Mouse (Mus musculus): ENCODE measurements around the gene Pdzd2. TPM values are rescaled to one million over a fixed set of nuclear protein-coding genes. Genes with fewer than 3 reads are reported as not detected.

Pdzd2 gene
- total RNA-seq, 1 experiment from 2014 or later = 0.15 TPM

DNA sequence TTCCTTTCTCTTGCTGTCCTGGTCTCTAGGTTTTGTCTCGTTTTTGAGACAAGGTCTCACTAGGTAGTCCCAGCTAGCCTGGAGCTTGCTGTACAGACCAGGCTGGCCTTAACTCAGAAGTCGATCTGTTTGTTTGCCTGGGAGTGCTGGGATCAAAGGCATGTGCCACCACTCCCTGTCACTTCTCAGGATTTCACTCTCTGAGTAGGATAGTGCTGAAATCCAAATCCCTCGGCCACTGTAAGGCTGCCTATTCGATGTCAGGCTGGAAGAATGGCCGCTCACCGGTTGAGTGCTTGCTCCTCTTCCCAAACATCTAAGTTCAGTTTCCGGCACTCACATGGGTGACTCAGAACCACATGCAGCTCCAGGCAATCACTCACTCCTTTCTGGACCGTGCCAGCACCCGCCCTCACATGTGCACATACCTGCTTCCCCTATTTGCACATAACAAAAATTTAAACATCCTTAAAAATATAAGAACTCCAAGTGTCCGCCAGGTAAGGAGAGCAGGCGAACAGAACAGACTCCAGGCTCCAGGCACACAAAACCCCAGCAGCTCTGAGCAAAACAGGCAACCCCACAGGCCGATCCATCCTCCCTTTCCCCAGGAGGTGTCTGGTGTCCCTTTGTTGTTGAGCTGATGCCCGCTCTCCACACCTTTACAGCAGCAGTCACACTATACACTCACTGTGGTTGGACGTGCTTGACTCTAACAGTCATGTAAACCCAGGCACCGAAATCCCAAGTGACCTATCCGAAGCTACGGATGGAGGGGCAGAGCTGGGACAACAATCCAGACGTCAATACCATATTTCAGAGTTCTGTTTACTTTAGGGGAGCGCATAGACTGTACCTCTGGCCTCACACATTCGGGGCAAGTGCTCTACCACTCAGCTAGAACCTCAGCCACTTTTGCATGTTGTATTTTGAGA is 124.5 kb downstream of the Pdzd2 start:
- no peak for ATAC-seq (replicated peaks in 1 of 2; ENCODE audit: insufficient read depth in 1 of 2, low FRiP score in 2 of 2, low TSS enrichment in 1 of 2, low read depth in 1 of 2, poor library complexity in 2 of 2, severe bottlenecking in 2 of 2)

DNA sequence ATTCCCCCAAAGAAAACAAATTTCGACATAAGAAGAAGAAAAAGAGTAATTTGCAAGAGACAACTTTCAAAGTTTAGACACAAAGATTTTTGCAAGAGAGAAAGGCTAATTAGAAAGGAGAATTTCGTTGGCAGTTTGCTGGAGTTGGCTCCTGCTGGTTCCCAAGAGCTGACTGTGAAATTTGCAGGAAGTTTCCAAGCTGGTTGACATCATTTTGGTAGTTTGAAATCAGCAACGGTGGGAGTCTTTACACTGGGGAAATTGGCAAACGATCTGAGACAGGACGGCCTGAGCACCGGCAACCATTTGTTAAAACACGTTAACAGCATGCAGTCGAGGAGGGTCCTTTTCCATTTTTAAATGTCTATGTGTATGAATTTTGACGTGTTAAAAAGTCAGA is 125.7 kb downstream of the Pdzd2 start:
- no peak for ATAC-seq (replicated peaks in 1 of 2; ENCODE audit: insufficient read depth in 1 of 2, low FRiP score in 2 of 2, low TSS enrichment in 1 of 2, low read depth in 1 of 2, poor library complexity in 2 of 2, severe bottlenecking in 2 of 2)

DNA sequence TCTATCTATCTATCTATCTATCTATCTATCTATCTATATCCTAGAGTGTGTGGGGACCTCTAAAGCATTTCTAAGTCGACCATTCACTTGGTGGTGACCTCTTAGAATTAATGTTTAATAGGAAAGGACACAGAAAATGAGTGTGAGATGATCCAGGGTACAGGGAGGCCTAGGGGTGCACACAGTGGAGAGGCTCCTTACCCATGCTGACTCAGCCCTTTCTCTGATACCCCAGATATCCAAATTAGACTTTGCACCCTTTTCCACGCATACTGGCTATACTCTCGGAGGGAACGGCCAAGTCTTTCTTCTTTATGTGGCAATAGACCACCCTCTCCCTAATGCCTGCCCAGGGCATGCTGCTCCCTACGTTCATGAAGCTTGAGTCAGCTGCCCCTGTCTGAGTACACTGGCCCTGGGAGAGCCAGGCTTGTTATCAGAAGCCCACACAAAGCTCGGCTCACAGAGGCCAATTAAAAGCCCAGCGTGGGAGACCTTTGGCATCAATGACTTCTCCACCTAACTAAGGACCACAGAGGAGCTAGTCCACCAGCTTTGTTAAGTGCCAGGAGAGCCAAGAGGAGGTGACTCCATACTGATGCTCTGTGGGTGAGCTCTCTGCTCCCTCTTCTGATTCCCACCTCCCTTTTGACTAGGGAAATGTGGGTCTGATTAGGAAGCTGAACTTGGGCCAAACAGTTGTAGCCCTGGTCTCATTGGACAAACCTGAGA is 126.6 kb downstream of the Pdzd2 start:
- no peak for ATAC-seq (replicated peaks in 1 of 2; ENCODE audit: insufficient read depth in 1 of 2, low FRiP score in 2 of 2, low TSS enrichment in 1 of 2, low read depth in 1 of 2, poor library complexity in 2 of 2, severe bottlenecking in 2 of 2)

DNA sequence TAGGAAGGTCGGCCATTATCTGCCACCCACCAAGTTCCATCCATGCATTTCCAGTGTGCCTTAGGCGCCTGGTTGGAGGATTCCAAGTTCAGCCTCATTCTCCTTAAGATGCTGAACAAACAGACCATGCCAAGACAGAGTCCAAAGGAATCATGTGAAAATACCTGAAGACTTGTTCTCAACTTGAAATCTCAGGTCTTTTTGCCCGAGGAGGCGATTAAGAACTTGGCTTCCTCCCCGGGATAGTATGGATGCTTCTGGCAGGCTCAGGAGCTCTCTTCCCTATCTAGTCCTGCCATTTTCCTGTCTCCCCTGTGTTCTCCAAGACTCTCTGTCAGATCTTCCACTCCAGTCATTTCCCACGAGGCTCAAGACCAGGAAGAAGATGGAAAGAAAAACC is 131.6 kb downstream of the Pdzd2 start:
- ATAC-seq (replicated peaks in 1 of 2; ENCODE audit: insufficient read depth in 1 of 2, low FRiP score in 2 of 2, low TSS enrichment in 1 of 2, low read depth in 1 of 2, poor library complexity in 2 of 2, severe bottlenecking in 2 of 2) = no peak

DNA sequence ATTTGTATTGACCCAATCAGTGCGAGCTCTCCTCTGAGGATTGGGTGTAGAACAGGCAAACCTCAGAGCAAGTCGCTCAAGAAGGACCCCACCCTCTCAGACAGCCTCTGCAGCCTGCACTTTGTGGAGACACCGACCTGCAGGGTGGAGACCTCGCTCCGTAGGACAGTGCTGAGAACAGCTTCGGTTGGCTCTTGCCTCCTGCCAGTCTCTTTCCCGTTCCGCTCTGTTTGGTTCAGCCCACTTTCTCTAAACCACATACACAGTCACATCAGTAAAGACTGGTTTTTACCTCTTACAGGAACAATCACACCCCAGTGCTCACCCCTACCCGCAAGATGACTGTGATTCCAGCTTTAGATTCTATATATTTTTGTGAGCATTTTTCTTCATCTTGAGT is 133.4 kb downstream of the Pdzd2 start:
- peak; percentile 44 to 62; a peak in 3 of 4 replicates for ATAC-seq (replicated peaks in 1 of 2; ENCODE audit: insufficient read depth in 1 of 2, low FRiP score in 2 of 2, low TSS enrichment in 1 of 2, low read depth in 1 of 2, poor library complexity in 2 of 2, severe bottlenecking in 2 of 2)

DNA sequence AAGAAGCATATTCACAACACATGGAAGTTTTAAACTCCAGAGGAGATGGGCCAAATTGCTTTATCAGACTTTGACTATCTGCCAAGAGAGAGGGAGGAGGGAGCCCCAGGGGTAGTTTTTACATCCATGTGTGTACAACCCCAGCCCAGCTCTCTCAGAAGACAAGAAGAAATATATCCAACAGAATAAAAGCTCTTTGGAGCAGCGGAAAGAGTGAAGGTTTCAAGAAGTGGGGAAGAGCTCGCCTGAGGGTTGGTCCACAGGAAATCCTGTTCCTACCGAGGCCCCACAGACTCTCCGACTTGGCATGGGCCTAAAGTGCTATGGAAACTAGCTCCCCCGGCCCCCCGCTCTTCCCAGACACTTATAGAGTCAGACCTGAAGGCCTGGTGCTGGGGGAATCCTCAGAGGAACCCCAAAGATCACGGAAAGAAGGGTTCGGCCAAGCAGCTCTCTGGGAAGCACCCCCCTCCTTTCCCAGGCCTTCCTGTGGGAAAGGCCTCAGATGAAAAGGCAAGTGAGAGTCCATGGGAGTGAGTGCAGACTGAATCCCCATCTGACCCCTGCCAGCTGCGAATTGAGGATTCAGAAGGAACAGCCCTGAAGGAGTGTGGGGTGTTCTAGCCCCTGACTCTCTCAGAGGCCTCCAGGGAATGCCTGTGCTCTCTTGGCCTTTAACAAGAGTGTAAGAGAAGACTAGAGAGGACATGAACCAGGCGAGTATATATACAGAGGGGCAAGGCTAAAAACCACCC is 134.3 kb downstream of the Pdzd2 start:
- ATAC-seq (replicated peaks in 1 of 2; ENCODE audit: insufficient read depth in 1 of 2, low FRiP score in 2 of 2, low TSS enrichment in 1 of 2, low read depth in 1 of 2, poor library complexity in 2 of 2, severe bottlenecking in 2 of 2) = peak; percentile 21 to 65; a peak in 2 of 4 replicates

DNA sequence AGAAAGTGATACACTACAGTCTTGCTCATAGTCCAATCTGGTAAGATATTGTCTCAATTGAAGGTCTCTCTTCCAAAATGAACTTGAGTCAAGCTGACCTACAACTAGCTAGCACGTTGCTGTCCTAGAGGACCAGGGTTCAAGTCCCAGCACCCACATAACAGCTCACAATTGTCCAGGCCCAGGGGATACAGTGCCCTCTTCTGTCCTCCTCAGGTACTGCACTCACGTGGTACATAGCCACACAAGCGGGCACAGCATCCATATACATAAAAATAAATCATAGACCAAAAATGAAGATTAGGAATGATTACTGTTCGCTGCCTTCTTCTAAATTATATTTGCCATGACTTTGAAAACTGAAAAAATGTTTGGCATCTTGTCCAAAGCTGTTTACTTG is 136.1 kb downstream of the Pdzd2 start:
- ATAC-seq (replicated peaks in 1 of 2; ENCODE audit: insufficient read depth in 1 of 2, low FRiP score in 2 of 2, low TSS enrichment in 1 of 2, low read depth in 1 of 2, poor library complexity in 2 of 2, severe bottlenecking in 2 of 2) = no peak

DNA sequence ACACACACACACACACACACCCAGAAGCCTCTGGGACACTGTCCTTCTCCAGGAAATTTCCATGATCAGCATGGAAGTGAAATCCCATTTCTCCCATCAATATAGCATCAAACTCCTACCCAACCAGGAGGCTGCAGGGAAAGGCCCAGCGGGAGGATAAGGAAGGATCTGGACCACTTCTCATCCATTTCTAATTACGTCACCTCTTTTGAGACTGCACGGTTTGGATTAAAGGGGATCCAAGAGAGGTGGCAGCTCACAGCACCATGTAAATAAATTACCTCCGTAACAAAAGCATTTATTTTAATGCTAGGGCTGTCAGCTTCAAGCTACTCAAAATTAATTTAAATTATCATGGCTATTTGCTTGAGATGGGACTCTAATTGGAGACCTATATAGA is 146.6 kb downstream of the Pdzd2 start:
- no peak for ATAC-seq (replicated peaks in 1 of 2; ENCODE audit: insufficient read depth in 1 of 2, low FRiP score in 2 of 2, low TSS enrichment in 1 of 2, low read depth in 1 of 2, poor library complexity in 2 of 2, severe bottlenecking in 2 of 2)

DNA sequence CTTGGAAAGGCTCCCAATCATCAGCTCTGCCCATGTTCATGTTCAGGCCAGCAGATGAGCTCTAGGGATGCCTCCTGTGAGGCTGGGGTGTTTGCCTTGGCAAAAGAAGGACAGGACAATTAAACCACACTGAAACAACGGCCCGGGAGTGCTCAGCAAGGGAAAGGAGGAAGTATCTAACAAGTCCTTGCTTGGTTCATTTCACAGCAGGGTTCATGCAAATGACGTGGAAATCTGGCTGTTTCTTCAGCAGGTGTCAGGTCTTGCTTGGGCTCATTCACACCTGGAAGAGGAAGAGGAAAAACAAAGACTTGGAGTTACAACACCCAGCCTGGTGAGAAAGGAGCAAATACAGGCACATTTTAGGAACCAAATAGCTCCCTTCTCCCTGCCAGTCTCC is 147.1 kb downstream of the Pdzd2 start:
- ATAC-seq (replicated peaks in 1 of 2; ENCODE audit: insufficient read depth in 1 of 2, low FRiP score in 2 of 2, low TSS enrichment in 1 of 2, low read depth in 1 of 2, poor library complexity in 2 of 2, severe bottlenecking in 2 of 2) = 0 out of 4 replicates have a peak, but pooled peaks of 1 of the 2 experiments have one; percentile 29

DNA sequence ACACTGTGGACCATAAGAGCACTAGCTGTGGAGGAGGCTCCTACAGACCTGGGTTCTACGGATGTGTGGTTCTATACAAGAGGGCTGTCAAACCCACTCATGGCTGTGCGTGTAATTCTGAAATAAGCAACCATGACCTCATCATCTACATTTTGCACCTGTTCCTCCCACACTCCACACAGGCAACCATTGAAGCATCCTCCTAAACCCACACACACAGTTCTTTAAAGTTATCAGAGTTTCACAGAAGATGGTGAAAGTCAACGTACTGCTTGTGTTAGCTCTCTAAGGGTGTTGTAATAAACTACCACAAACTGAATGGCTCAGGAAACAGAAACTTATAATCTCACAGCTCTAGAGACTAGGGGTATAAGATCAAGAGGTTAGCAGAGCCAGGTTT is 151.1 kb downstream of the Pdzd2 start:
- ATAC-seq (replicated peaks in 1 of 2; ENCODE audit: insufficient read depth in 1 of 2, low FRiP score in 2 of 2, low TSS enrichment in 1 of 2, low read depth in 1 of 2, poor library complexity in 2 of 2, severe bottlenecking in 2 of 2) = no peak

DNA sequence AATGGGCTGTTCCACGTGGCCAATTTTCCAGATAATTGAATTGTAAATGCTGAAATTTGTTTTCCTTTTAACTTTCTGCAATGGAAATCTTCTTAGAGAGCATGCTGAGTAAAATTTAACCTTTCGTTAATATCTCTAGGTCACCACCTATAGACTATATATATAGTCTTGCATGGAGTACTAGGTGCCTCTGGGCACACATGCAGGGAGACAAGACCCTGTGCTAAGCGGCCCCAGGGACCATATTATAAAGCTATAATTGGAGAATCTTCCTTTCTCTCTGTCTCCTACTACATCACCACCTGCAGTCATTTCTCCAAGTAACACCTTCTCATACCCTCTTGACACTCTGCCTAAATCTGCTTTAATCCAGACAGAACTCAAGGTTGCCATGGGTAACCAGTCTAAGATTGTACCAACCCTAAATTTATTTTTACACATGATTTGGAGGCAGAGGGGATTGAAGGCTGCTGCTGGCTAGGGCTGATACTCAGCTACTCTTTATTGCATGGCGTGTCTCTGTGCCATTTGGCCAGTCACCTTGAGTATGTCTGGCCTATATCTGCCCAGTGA is 152.8 kb downstream of the Pdzd2 start:
- ATAC-seq (replicated peaks in 1 of 2; ENCODE audit: insufficient read depth in 1 of 2, low FRiP score in 2 of 2, low TSS enrichment in 1 of 2, low read depth in 1 of 2, poor library complexity in 2 of 2, severe bottlenecking in 2 of 2) = no peak

DNA sequence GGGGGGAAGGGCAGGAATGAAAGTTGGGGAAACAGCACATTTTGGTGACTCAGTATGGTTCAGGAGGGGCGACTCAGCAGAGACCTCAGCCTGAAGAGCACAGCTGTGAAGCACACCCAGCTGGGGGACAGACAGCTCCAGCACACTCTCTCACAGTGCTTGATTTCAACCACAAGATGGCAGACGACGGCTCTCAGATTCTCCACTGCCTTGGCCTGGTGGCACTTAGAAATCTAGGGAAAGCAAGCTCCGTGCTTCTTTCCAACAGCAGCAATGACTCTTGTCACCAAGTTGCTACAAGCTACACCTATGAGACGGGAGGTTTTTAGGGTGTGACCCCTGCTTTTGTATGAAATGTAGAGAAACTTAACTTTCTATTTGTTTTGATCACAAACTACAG is 153.6 kb downstream of the Pdzd2 start:
- ATAC-seq (replicated peaks in 1 of 2; ENCODE audit: insufficient read depth in 1 of 2, low FRiP score in 2 of 2, low TSS enrichment in 1 of 2, low read depth in 1 of 2, poor library complexity in 2 of 2, severe bottlenecking in 2 of 2) = peak; percentile 91 to 95

DNA sequence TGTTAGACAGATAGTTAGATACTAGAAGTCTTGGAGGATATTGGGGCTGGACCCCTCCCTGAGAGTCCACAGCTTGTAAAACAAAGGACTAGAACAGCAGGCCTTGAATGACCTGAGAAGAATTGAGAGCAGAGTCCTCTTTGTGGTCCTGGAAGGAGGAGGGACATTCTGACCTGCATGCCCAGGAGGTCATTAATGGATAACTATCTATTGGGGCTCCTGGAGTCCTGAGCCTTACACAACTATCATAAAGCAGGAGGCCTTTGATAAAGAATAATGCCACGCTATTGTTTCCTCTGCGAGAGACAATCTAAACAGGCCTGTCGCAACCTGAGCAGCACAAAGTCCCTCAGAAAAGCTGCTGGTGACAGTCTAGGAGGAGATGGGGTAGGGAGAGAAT is 156.7 kb downstream of the Pdzd2 start:
- no peak for ATAC-seq (replicated peaks in 1 of 2; ENCODE audit: insufficient read depth in 1 of 2, low FRiP score in 2 of 2, low TSS enrichment in 1 of 2, low read depth in 1 of 2, poor library complexity in 2 of 2, severe bottlenecking in 2 of 2)

DNA sequence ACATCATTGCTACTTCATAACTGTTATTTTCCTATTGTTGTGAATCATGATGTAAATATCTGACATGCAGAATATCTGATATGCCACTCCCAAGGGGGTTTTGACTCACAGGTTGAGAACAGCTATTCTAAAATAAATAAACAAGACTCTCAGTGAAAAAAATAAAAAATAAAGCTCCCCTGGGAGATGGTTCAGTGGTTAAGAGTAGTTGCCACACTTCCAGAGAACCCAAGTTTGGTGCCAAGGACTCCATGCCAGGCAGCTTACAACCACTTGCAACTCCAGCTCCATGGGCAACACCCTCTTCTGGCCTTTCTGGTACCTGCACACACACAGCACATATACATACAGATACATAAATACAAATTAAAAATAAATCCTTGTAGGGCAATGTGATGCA is 157.3 kb downstream of the Pdzd2 start:
- no peak for ATAC-seq (replicated peaks in 1 of 2; ENCODE audit: insufficient read depth in 1 of 2, low FRiP score in 2 of 2, low TSS enrichment in 1 of 2, low read depth in 1 of 2, poor library complexity in 2 of 2, severe bottlenecking in 2 of 2)

DNA sequence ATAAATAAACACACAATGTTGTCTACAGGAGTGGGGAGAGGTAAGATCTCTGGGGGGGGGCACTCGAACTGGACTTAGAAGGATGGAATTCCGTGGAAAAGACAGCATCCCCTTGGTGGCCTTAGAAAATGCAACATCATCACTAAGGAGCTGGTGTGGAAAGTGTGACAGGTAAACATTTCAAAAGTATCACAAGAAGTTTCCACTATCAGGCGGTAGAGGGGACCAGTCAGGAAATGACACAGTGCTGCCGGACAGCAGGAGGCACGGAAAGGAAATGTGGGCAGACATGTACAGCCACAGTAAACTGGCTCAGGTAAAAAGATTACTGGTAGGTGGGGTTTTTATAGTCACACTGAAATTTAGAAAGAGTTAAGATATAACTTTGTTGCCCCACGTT is 160.5 kb downstream of the Pdzd2 start:
- peak; percentile 43 to 65; a peak in 2 of 4 replicates for ATAC-seq (replicated peaks in 1 of 2; ENCODE audit: insufficient read depth in 1 of 2, low FRiP score in 2 of 2, low TSS enrichment in 1 of 2, low read depth in 1 of 2, poor library complexity in 2 of 2, severe bottlenecking in 2 of 2)

DNA sequence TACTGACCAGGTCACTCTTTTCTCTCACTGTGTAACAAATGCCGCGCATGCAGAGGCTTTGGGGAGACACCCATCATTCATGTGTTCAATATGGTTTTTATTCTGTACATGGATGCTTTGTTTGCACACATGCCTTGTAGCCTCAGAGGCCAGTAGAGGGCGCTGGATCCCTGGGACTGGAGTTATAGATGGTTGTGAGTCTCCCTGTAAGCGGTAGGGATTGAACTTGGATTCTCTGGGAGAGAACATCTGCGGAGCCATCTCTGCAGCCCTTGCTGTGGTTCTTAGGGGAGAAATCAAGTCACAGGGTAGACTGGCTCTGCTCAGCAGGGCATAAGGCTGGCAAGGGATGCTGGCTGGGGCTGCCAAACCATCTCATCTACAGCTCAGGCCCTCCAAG is 161.4 kb downstream of the Pdzd2 start:
- ATAC-seq (replicated peaks in 1 of 2; ENCODE audit: insufficient read depth in 1 of 2, low FRiP score in 2 of 2, low TSS enrichment in 1 of 2, low read depth in 1 of 2, poor library complexity in 2 of 2, severe bottlenecking in 2 of 2) = no peak

DNA sequence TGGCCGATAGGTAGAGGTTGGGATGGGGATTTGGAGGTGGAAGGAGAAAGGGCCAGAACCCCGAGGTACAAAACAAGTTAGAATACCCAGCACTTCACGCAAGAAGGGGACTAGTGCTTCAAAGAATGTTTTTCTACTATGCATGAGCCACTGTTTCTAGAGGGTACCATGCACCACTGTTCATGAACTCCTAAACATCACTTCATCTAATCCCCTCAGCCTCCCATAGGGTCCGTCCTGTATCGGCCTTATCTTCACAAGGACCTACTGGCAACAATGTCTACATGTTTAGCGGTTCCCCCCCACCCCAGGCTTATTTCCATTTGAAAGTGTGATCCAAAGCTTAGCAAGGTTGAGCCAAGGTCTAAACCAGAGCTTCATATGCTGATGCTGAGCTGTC is 162.0 kb downstream of the Pdzd2 start:
- ATAC-seq (replicated peaks in 1 of 2; ENCODE audit: insufficient read depth in 1 of 2, low FRiP score in 2 of 2, low TSS enrichment in 1 of 2, low read depth in 1 of 2, poor library complexity in 2 of 2, severe bottlenecking in 2 of 2) = no peak

All from hematopoietic stem cell, adult 5-6 weeks (primary cell).